Mouse (Mus musculus) adrenal gland, adult 8-10 months (tissue): ENCODE measurements around the gene Ube2i. TPM values are rescaled to one million over a fixed set of nuclear protein-coding genes. Genes with fewer than 3 reads are reported as not detected.
"Not testable (repeated sequence)": the region's sequence is repeated elsewhere in the genome, so short reads cannot be mapped to it uniquely, and the experiment has no call there.

Source experiments
- DNase-seq: peaks from one replicate; pipeline ENCODE4 v3.0.0; 2022
- total RNA-seq, 4 experiments: library from RNA; stranded (reverse); gene quantifications; 2 replicates each; pipeline ENCODE4 v1.2.4; 2022

Gene Ube2i
- total RNA-seq, 4 experiments from 2014 or later, result 249 to 283 (median 265) TPM

DNA sequence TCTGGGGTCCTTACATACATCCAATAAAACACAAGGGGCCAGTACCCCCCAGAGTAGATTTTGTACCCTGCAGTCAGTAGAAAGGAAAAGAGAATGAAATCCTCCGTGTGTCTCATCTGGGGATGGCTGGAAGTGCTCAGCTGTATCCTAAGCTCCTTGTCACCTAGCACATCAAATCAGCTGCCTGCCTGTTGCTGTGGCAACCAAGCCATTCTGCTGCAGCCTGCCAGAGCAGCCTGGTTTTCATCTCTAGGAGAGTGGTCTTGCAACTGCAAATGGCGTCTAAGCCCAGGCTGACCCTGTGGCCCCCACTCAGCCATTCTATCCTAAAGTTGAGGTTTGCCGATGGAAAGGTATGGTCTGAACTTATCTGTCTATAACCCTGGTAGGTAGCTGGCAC, 21.8 kb downstream of the Ube2i start:
- no peak for DNase-seq

DNA sequence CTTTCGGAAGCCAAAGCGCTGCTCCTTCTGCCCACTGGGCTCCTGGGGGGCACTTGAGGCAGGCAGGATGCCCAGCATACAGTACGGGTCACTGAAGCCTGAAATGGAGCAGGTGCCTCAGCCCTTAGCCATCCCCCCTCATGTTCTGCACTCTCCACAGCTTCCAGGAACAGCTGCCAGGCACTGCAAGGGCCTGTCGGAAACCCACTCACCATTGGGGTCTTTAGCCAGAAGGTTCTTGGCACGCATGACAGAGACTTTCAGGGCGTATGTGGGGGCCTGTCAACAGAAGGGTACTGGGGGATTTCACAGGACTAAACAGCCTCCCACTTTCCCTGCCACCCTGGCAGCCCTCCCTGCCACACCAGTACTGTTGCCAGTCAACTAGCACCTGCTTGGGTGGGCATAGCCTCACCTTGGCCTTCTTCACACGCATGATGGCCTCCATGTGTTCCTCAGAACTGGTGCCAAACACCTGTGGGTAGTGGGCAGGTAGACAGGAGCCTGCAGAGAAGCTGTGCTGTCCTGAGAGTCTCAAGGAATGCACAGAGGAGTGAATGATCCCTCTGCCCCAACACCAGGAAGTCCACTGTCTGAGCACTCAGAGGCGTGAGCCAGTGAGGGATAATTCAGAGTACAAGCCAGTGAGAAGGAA, 24.1 kb downstream of the Ube2i start:
- no peak for DNase-seq

DNA sequence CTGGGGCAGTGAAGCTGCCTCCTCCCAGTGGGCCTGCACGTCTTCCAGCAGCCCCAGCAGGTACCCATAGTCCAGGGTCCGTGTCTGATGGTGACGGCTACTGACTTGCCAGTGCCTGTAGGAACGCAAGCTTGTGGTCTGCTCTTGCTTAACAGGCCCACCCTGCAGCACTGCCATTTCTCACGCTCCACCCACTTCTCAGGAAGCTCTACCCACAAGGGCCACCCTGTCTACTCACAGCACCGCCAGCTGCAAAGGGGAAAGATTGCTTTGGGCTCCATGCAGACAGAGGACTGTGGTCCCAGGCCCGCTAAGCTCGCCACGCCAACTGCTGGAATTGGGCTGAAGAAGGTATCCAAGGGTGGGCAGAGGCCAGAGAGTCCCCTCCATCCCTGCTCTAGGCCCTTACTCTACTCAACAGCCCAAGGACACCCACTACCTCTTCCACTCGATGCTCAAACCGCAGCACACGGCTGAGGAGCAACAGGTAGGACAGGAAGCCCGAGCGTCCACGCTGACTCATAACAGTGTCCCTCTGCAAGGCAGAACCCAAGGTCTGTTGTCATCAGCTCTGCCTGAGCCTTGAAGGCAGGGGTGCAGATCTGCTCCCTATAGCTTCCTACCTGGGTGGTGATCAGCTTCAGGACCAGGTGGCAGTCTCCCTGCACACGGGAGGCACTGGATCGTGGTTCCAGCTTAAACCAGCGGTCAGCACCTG, 26.2 kb downstream of the Ube2i start:
- no peak for DNase-seq

DNA sequence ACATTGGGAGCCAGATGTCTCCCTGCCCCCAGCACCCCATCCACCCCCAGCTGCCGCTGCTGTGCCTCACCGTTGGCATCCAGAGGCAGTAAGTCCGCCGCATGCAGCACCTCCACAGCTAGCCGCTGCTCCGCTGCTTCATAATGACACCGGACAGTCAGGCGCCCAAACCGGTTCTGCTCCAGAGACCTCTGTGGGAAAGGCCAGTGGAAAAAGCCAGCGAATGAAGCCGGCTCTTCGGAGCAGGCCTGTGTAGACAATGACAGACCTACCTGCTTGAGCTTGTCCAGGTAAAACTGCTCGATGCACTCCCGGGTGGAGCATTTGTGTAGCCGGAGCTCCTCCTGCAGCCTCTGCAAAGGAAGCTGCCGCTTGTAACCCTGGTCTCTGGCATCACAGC, 30.2 kb downstream of the Ube2i start:
- no peak for DNase-seq

DNA sequence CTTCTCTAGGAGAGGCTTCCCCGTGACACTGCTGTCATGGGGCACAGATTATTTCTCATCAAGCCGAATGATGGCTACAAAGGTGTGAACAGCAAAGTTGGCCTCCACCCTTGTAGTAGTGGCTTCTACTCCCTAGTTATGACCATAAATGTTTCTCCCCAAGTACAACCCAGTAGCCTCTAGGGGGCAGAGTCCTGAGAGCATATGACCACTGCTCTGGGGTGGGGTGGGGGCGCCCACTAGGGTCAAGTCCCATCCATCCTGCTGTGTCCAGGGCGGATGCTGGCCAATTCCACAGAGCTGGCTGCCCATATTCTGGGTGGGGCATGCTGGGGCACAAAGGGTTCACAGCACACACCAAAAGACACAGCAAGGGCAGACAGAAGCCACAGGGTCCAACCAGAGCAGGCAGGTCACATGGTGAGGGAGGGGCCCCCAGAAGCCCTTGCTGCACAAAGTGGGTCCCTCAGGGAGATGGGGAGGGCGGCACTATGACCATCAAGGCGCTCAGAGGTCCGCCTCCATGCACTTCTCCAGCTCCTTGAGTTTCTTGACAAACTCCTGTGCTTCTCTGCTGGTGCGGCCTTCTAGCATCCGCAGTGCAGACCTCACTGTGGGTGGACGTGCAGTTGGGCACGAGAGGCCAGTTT, 31.2 kb downstream of the Ube2i start:
- DNase-seq, result no peak

DNA sequence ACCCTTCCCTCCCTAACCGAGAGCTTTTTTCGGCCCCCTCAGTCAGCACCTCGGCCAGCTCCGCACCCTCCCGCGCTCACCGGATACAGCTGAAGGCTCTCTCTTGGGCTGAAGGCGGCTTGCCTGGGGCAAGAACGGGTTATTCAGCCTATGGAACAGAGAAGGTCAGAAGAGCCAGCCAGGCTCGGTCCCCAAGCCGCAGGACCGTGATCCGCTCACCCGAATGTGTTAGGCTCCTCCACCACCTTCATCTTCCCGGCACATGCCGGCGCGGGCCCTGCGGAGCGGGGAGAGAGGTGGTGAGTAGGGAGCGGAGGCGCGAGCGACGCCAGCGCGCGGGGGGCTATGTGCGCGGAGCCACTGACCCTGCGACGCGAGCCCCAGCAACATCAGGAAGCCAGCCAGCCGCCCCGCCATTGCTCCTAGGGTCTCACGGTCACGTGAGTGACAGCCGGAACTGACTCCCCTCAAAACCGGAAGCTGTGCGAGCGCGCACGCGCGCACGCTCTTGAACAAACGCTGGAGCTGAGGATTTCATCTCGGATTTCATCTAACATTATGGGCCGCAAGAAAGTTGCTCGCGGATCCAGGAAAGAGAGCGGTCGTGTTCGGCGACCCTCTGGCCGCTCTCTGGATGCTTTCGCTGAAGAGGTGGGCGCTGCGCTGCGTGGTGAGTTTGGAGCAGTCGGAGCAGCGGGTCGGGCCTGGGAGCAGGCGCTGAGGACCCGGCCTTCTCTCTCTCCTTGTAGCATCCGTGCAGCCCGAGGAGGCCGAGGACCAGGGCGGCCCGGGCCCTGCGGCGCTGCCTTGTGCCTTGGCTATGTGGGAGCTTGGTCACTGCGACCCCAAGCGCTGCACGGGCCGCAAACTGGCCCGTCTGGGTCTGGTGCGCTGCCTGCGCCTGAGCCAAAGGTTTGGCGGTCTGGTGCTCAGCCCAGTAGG, 34.5 kb downstream of the Ube2i start, which contains the start of the genes Gnptg and Tsr3:
Gnptg (minus strand) TSS at position 430 of the 942 bp plus-strand sequence.
Tsr3 (plus strand) TSS at position 476 of the 942 bp plus-strand sequence.
- DNase-seq, result peak; percentile 75

DNA sequence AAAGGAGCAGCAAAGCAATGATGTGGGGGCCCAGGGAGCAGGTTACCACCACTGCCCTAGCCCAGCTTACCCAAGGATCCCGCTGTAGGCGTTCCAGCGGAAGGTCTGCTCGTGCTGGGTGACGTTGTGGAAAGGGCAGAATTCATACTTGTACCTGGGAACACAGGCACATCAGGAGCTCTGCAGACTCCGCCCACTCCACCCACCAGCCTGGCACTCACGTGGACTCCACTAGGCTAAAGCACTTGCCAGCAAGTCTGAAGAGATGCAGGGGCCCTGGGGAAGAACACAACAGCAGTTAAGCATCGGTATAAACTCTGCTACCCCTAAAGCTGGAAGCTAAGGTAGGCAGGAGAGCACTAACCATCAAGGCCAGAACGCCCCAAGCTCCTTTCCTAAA, 38.8 kb downstream of the Ube2i start:
- no peak for DNase-seq

DNA sequence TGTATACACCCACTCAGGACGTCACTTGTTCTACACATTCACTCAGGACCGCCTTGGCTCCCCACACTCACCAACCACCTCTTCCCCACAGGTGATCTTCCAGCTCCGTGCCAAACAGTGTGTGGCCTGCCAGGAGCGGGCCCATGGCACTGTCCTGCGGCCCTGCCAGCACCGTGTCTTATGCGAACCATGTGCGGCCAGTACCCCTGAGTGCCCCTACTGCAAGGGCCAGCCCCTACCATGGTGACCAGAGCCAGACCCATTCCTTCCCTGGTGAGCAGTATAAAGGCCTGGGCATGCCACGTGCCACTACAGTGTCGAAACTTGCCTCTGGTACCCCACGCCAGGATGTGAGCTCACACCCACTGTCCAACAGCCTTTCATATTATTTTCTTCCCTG, 42.8 kb downstream of the Ube2i start:
- DNase-seq, result not testable (repeated sequence)

DNA sequence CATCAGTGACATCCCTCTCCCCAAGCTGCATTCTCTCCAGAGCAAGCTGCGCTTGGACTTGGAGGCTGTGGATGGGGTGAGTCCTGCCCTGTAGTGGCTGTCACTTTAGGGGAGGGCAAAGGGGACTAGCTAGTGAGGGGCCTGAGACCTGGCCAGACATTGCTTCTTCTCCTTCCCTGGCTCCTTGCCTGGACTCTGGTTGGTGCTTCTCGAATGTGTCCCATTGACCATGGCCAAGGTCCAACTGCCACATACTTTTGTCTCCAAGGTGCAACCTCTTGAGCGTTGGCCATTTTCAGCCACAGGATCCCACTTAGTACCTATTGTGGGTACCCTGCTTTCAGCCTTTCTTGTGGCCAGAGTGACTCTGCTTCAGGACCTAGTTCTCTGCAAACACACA, 43.7 kb downstream of the Ube2i start:
- no peak for DNase-seq

DNA sequence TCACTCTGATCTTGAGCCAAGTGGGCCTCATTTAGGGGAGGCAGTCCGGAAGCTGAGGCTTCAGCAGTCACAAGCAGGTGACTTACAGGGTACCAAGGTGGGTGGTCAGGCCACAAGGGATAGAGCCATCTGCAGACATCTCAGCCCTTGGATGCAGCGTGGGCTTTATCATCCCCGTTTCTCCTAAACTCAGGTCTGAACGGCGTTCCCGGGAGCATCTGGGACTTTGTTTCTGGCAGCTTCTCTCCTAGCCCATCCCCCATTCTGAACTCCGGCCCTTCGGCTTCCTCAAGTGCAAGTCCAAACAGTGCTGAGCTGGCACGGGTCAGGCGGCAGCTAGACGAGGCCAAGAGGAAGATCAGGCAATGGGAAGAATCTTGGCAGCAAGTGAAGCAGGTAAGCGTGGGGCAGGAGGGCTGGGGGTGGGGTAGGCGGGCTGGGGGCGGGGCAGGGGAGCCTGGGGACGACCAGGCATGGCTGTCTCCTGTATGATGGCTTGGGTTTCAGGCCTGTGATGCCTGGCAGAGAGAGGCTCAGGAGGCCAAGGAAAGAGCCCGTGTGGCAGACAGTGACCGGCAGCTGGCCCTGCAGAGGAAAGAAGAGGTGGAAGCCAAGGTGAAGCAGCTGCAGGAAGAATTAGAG, 44.3 kb downstream of the Ube2i start:
- not testable (repeated sequence) for DNase-seq

DNA sequence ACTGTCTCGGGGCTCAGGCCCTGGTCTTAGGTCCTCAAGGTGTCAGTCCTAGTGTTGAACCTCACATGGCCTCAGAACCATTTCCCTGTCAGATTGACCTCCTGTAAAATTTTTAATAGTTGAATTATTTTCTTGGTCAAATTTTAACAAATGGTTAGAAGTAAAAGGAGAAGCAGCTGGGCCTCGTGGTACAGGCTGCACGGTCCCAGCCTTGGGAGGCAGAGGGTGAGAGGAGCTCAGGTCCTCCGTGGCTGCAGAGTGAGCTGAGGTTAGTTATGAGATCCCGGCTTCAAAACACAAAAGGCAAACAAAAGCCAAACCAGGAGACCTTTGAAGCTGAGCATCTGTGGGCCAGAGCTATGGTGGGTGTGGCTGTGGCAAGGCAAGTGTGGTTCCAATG, 46.4 kb downstream of the Ube2i start:
- no peak for DNase-seq

DNA sequence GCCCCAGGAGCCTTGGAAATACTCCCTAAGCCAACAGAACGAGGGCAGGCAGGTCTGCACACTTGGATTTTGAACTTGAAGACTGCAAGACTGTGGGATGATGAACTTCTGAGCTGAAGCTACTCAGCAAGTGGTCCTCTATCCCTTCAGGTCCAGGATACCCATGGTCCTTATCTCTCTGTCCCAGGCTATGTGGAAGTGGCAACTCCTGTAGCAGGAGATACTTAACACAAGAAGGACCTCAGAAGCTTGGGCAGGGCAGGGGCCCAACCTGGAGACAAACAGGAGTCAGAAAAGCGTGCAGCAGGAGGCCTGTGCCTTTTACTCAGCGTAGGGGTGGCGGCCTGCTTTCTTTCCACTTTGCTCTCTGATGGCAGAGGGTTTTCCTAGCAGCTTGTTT, 48.8 kb downstream of the Ube2i start:
- DNase-seq, result no peak

DNA sequence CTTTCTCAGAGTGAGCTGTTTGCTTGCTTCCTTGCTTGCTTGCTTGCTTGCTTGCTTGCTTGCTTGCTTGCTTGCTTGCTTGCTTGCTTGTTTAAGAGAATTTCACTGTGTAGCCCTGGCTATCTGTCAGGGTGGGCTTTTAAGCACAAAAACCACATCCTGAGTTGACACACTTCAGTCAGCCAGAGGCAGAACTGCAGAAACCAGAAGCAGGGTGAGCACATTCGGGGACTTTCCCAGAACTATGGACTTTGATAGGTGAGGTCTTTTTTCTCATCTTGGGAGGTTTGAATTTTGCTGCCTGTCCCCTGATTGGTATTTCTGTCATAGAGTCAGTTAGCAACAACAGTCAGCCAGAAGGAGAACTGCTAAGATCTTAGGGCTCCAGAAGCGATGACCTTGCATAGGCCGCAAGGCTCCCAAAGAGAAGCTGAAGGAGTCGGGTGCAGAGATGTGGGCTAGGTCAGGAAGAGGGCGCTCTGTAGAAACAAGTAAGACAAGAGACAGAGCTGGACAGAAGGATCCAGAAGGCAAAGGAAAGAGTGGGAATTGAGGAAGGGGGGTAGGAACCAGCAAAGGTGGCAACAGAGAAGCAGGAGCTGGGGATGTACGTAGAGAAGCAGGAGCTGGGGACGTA, 49.7 kb downstream of the Ube2i start:
- no peak for DNase-seq

DNA sequence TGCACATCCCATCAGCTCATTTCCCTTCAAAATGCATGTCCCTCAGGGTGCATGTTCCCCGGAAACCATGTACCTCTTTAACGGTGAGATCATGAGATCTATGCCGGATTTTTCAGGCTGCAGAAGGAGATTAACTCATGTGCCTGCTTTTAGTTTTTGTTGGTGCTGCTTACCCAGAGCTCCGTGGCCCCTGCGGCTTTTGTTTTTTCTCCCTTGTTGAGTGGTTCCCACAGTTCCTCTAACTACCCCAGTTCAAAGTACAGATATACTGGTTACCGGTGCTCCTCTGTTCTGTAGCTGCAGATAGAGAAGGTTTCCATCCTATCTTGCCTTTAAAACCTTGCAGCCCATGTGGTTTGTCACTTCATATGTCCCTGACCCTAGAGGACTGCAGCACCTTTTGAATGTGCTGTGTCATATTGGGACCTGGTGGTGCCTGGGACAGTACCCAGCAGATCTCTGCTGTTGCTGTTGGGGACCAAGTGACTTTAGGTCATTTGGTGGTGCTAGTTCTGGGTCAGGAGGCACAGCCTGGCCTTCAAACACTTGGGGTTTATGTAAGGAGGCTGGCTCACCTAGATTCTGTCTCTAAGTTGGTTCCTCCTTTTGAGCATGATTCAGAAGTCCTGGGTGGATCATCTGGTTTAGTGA, 51.3 kb downstream of the Ube2i start:
- DNase-seq, result no peak

DNA sequence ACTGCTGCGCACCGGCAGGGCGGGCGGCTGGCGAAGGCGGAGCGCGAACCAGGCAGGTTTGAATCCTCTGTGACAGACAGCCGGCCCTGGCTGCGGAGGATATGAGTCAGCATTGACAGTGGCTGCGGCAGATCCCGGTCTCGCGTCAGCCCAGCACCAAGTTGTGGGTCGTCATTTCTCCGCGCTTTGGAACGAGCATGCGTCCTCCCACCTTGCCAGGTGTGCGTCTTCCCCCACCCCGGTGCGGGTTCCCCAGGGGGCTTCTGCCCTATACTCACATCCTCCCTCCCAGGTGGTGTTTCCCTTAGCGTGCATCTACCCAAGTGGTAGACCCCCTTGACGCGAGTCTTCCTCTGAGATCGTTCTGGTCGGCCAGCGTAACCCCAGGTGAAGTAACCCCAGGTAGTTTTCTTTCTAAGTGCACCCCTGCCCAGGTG, 51.9 kb downstream of the Ube2i start:
- DNase-seq, result peak; percentile 29

DNA sequence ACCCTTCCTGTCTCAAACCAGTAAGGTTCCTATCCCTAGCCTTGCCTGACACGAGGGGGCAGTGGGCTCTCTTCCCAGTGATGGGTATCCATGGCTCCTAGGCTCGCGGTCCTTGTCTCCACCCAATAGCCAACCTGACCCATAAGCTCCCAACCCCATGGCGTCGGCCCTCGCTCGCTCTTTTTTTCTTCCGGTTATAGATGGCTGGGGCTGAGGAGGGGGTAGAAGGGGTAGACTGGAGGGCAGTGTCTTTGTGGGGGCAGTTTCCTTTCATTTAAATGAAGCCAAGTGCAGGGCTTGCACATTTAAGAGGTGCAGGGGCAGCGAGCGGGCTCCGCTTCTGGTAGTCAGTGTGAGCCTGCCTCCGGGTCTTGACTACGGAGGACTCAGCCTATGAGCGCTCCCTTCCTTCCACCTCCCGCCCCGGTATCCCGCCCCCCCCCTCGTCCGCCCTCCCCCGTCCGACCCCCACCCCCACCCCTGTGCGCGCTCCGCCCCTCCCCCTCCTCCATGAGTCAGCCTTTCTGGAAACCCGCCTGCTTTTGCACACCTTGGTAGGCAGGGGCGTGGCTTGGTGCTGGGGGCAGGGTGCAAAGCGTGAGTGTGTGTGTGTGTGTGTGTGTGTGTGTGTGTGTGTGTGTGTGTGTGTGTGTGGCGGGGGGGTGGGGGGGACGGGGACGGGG, 52.5 kb downstream of the Ube2i start:
- DNase-seq, result peak; percentile 50

DNA sequence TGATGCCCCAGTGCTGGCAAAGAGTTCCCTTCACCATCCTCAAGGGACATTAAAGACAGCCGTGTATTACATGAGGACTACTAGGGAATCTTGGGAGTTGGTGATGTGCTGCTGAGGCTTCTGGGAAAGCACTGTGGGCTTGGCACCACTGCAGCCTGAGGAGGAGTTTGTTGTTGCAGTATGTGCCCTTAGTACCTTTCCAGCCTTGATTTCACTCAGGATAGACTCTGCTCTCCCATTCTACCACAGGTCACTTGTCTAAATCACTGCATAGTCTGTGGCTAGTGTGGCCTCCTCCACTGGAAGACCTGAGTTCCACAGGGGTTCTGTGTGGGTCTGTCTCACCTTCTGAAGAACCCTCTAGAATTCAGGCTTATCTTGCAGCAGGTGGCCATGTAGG, 53.7 kb downstream of the Ube2i start:
- DNase-seq, result no peak

DNA sequence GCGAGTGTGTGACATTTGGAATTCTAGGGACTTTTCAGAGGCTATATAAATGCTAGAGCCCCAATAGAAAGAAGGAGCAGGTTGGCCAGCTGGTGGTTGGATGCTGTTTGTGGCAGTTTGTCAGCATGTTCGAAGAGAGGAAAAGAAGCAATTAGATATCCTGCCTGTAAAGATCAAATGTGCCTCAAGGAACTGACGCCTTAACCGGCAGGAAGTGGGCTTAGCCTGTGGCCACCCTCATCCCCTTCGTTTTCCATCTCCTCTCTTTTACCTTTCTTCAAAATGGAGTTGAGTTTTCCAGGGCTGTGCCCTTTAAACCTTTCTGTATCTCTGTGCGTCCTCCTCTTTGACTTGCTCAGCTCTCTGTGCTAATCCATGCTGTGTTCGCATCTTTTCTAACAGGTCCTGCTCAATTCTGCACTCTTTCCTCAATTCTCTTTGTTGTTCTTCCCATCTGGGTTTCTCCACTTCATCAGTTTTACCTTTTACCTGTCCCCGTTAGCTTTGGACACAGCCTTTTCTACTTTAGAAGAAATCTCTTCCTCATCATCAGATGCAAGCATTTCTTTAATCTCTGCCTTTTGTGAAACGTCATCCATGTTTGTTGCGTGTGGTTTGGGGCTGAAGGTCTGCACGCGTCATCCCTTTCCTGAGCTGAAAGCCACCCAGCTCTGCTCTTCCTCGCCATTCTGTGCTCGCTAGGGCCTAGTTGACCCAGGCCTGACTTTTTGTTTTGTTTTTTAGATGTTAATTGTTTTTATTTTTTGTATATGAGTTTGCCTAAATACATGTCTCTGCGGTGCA, 54.7 kb downstream of the Ube2i start:
- DNase-seq, result no peak

DNA sequence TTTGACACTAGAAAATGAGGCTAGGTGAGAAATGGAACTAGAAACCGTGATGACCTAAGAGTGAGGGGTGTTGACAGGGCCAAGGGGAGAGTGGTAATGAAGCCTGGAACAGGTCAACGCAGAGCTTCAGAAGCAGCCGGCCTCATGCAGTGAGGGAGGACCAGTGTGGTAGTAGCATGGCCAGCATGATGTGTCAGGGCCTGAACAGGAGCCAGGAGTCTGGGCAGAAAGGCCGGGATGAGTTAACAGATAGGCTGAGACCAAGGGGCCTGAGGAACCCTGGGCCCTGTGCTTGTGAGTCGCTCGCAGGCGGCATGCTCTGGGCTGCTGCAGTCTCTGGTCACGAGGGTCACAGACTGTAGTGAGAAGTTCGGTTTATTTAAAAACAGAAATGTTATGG, 55.5 kb downstream of the Ube2i start:
- no peak for DNase-seq
